Mouse (Mus musculus) liver, postnatal 0 days (tissue): Measurements from ENCODE around the gene Gm20795.
"Not testable (repeated sequence)": the region's sequence is repeated elsewhere in the genome, so short reads cannot be mapped to it uniquely, and the experiment has no call there.

ENCODE experiments used
- CTCF ChIP-seq: sonication (generic); IDR thresholded peaks from 2 replicates; pipeline ENCODE4 v1.5.1; 2016; ENCODE audit warnings: antibody characterized with exemption, low read depth
- EP300 ChIP-seq: IDR thresholded peaks from 2 replicates; pipeline ENCODE4 v1.6.1; 2016; ENCODE audit warnings: antibody characterized with exemption, low read depth, mild to moderate bottlenecking

DNA sequence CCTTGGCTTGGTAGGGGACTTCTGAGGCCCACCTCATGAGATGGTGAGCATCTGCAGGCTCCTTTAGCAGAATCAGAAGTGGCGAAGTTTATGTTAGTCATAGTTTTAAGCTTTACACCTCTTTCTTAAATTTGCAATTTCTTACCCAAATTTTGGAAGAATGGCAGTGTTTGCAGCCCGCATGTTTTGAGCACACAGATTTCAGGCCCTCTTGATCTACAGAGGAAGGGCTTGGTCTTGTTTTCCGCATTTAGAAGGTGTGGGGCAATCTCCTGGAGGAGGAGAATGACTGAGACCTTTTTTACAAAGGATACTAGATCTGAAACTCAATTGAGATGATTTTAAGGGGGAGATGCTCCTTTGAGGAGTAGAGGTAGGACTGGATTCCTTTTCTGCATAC lies 29.0 kb upstream of the Gm20795 start, which contains the start of gene Gm21797:
- not testable (repeated sequence) for TF ChIP-seq CTCF, EP300
